Mouse (Mus musculus) embryonic fibroblast, embryonic 13.5 days (primary cell): ENCODE measurements around the gene Cav2.

Source experiments
- CTCF ChIP-seq: IDR thresholded peaks from 2 replicates; pipeline ENCODE4 v1.5.1; 2011; ENCODE audit warnings: mild to moderate bottlenecking, control low read depth, low read length, moderate library complexity, borderline replicate concordance; ENCODE audit not compliant: insufficient read depth
- POLR2A ChIP-seq: IDR thresholded peaks from 2 replicates; pipeline ENCODE4 v1.6.1; 2011; ENCODE audit warnings: low read depth, mild to moderate bottlenecking, control low read depth, low read length, moderate library complexity

- TF ChIP-seq POLR2A (no peak), CTCF (no peak)
These were observed 33.3 kb upstream of the Cav2 start for GRCm38 (mm10) chr6:17247673-17248072.
